Mouse (Mus musculus) myocyte (in vitro differentiated cells): ENCODE data around the gene Plxna4. TPM values are rescaled to one million over a fixed set of nuclear protein-coding genes. Genes with fewer than 3 reads are reported as not detected.

Experiments used
- H3K27me3 ChIP-seq: one replicate; pipeline ENCODE4 v1.6.1; 2011; ENCODE audit not compliant: control insufficient read depth, insufficient read depth, insufficient read length
- H3K36me3 ChIP-seq: one replicate; pipeline ENCODE4 v1.6.1; 2011; ENCODE audit not compliant: control insufficient read depth, insufficient read depth
- H3K4me2 ChIP-seq: one replicate; pipeline ENCODE4 v1.6.1; 2011; ENCODE audit warnings: low read depth, control low read depth
- H3K4me3 ChIP-seq: one replicate; pipeline ENCODE4 v1.5.1; 2011; ENCODE audit warnings: mild to moderate bottlenecking, control low read depth, moderate library complexity
- H3K79me2 ChIP-seq: one replicate; pipeline ENCODE4 v1.6.1; 2011; ENCODE audit not compliant: control insufficient read depth, insufficient read depth
- H3ac ChIP-seq: one replicate; pipeline ENCODE4 v1.6.1; 2011; ENCODE audit not compliant: control insufficient read depth, insufficient read length
- CEBPB ChIP-seq: IDR thresholded peaks from 2 replicates; pipeline ENCODE4 v1.6.1; 2011; ENCODE audit warnings: mild to moderate bottlenecking, moderate library complexity; ENCODE audit not compliant: poor library complexity, insufficient read depth, severe bottlenecking
- E2F4 ChIP-seq: IDR thresholded peaks from one replicate; pipeline ENCODE4 v1.6.1; 2011; ENCODE audit warnings: mild to moderate bottlenecking, control low read depth, moderate library complexity; ENCODE audit not compliant: insufficient read depth
- MAX ChIP-seq: IDR thresholded peaks from one replicate; pipeline ENCODE4 v1.6.1; 2011; ENCODE audit warnings: low read depth, mild to moderate bottlenecking, control low read depth
- MYOD1 ChIP-seq, 3 experiments: IDR thresholded peaks; one replicate each; pipeline ENCODE4 v1.6.1; 2011; ENCODE audit warnings: control low read depth in 2 of 3, low read depth in 2 of 3, mild to moderate bottlenecking in 2 of 3, moderate library complexity in 1 of 3; ENCODE audit not compliant: insufficient read length in 2 of 3, control insufficient read depth in 1 of 3
- MYOG ChIP-seq, 3 experiments: IDR thresholded peaks; one replicate each; pipeline ENCODE4 v1.6.1; 2011; ENCODE audit warnings: control low read depth in 2 of 3, low read depth in 2 of 3, mild to moderate bottlenecking in 2 of 3; ENCODE audit not compliant: insufficient read length in 2 of 3, control insufficient read depth in 1 of 3, insufficient read depth in 1 of 3
- POLR2A ChIP-seq: IDR thresholded peaks from one replicate; pipeline ENCODE4 v1.6.1; 2011; ENCODE audit warnings: low read depth, mild to moderate bottlenecking, control low read depth, moderate library complexity; ENCODE audit not compliant: insufficient read length
- POLR2AphosphoS2 ChIP-seq: IDR thresholded peaks from one replicate; pipeline ENCODE4 v1.6.1; 2011; ENCODE audit warnings: low read depth, control low read depth; ENCODE audit not compliant: insufficient read length
- REST ChIP-seq: IDR thresholded peaks from one replicate; pipeline ENCODE4 v1.6.1; 2011; ENCODE audit warnings: mild to moderate bottlenecking, control low read depth, moderate library complexity; ENCODE audit not compliant: insufficient read depth, insufficient read length
- SRF ChIP-seq: IDR thresholded peaks from one replicate; pipeline ENCODE4 v1.6.1; 2011; ENCODE audit warnings: low read depth; ENCODE audit not compliant: control insufficient read depth, insufficient read length
- TCF12 ChIP-seq: IDR thresholded peaks from one replicate; pipeline ENCODE4 v1.6.1; 2011; ENCODE audit warnings: mild to moderate bottlenecking, control low read depth; ENCODE audit not compliant: poor library complexity, insufficient read depth, severe bottlenecking
- TCF3 ChIP-seq: IDR thresholded peaks from one replicate; pipeline ENCODE4 v1.6.1; 2011; ENCODE audit warnings: low read depth, control low read depth; ENCODE audit not compliant: insufficient read length
- USF1 ChIP-seq: IDR thresholded peaks from one replicate; pipeline ENCODE4 v1.6.1; 2011; ENCODE audit warnings: low read depth, mild to moderate bottlenecking, control low read depth, moderate library complexity
- polyA plus RNA-seq: library from polyadenylated mRNA; unstranded; fragments of >200 nt; fragmentation: generic; extraction: Trizol; gene quantifications from one replicate; pipeline ENCODE4 v1.2.1, GENCODE M21; 2012; ENCODE audit warnings: missing spikeins

Plxna4 gene
- polyA plus RNA-seq, 1 experiment, result 0.70 TPM

- H3K36me3 ChIP-seq, result no peaks in the 10 kb centered on the region
- no peaks in the 10 kb centered on the region for H3K79me2 ChIP-seq
- H3ac ChIP-seq, result no peak overlapping the region
- TF ChIP-seq E2F4 (no peak), MYOG (IDR thresholded peaks at IDR 0.05; ENCODE audit: control insufficient read depth in 1 of 3, insufficient read depth in 1 of 3, insufficient read length in 2 of 3, low read depth in 2 of 3) (no peak), SRF (no peak), POLR2A (no peak), USF1 (no peak), TCF3 (no peak), REST (no peak), TCF12 (no peak), MYOD1 (IDR thresholded peaks at IDR 0.05; ENCODE audit: control insufficient read depth in 1 of 3, insufficient read length in 2 of 3, low read depth in 2 of 3) (no peak), POLR2AphosphoS2 (no peak), CEBPB (no peak), MAX (no peak)
- H3K27me3 ChIP-seq, result no peaks in the 10 kb centered on the region
- no peak overlapping the region for H3K4me3 ChIP-seq
- no peak overlapping the region for H3K4me2 ChIP-seq
Measured at GRCm38 (mm10) chr6:32498106-32498505, 89.9 kb downstream of the Plxna4 start.

GRCm38 (mm10) chr6:32496109-32496508, 91.9 kb downstream of the Plxna4 start:
- H3K36me3 ChIP-seq, result no peaks in the 10 kb centered on the region
- no peak overlapping the region for H3K4me2 ChIP-seq
- H3ac ChIP-seq, result no peak overlapping the region
- H3K27me3 ChIP-seq, result no peaks in the 10 kb centered on the region
- no peak overlapping the region for H3K4me3 ChIP-seq
- TF ChIP-seq SRF, result no peak
- no peak for TF ChIP-seq TCF3
- no peak for TF ChIP-seq POLR2AphosphoS2
- no peak for TF ChIP-seq MYOG (IDR thresholded peaks at IDR 0.05; ENCODE audit: control insufficient read depth in 1 of 3, insufficient read depth in 1 of 3, insufficient read length in 2 of 3, low read depth in 2 of 3)
- no peak for TF ChIP-seq MYOD1 (IDR thresholded peaks at IDR 0.05; ENCODE audit: control insufficient read depth in 1 of 3, insufficient read length in 2 of 3, low read depth in 2 of 3)
- TF ChIP-seq CEBPB, result no peak
- no peak for TF ChIP-seq MAX
- TF ChIP-seq POLR2A, result no peak
- no peak for TF ChIP-seq REST
- TF ChIP-seq TCF12, result no peak
- no peak for TF ChIP-seq USF1
- TF ChIP-seq E2F4, result no peak
- no peaks in the 10 kb centered on the region for H3K79me2 ChIP-seq

GRCm38 (mm10) chr6:32495532-32495931, 92.5 kb downstream of the Plxna4 start:
- H3K27me3 ChIP-seq, result no peaks in the 10 kb centered on the region
- H3ac ChIP-seq, result no peak overlapping the region
- no peaks in the 10 kb centered on the region for H3K36me3 ChIP-seq
- no peak overlapping the region for H3K4me3 ChIP-seq
- no peak for TF ChIP-seq USF1
- no peak for TF ChIP-seq MYOG (IDR thresholded peaks at IDR 0.05; ENCODE audit: control insufficient read depth in 1 of 3, insufficient read depth in 1 of 3, insufficient read length in 2 of 3, low read depth in 2 of 3)
- no peak for TF ChIP-seq CEBPB
- TF ChIP-seq POLR2AphosphoS2, result no peak
- TF ChIP-seq POLR2A, result no peak
- TF ChIP-seq SRF, result no peak
- no peak for TF ChIP-seq MYOD1 (IDR thresholded peaks at IDR 0.05; ENCODE audit: control insufficient read depth in 1 of 3, insufficient read length in 2 of 3, low read depth in 2 of 3)
- TF ChIP-seq REST, result no peak
- no peak for TF ChIP-seq TCF12
- H3K4me2 ChIP-seq, result no peak overlapping the region
- H3K79me2 ChIP-seq, result no peaks in the 10 kb centered on the region

- H3K4me3 ChIP-seq, result no peak overlapping the region
- no peak overlapping the region for H3K4me2 ChIP-seq
- no peaks in the 10 kb centered on the region for H3K79me2 ChIP-seq
- no peaks in the 10 kb centered on the region for H3K27me3 ChIP-seq
- H3K36me3 ChIP-seq, result no peaks in the 10 kb centered on the region
- H3ac ChIP-seq, result no peak overlapping the region
- TF ChIP-seq CEBPB (no peak), SRF (no peak), TCF3 (no peak), E2F4 (no peak), POLR2A (no peak), MYOG (IDR thresholded peaks at IDR 0.05; ENCODE audit: control insufficient read depth in 1 of 3, insufficient read depth in 1 of 3, insufficient read length in 2 of 3, low read depth in 2 of 3) (no peak), TCF12 (no peak), MYOD1 (IDR thresholded peaks at IDR 0.05; ENCODE audit: control insufficient read depth in 1 of 3, insufficient read length in 2 of 3, low read depth in 2 of 3) (no peak), USF1 (no peak), MAX (no peak), POLR2AphosphoS2 (no peak)
Measured at GRCm38 (mm10) chr6:32493557-32493956, 94.4 kb downstream of the Plxna4 start.

GRCm38 (mm10) chr6:32487121-32487520, 100.9 kb downstream of the Plxna4 start:
- no peak overlapping the region for H3ac ChIP-seq
- H3K4me2 ChIP-seq, result no peak overlapping the region
- H3K27me3 ChIP-seq, result peaks cover 7% of the 10 kb centered on the region
- H3K36me3 ChIP-seq, result no peaks in the 10 kb centered on the region
- H3K4me3 ChIP-seq, result no peak overlapping the region
- TF ChIP-seq POLR2A (no peak), TCF12 (no peak)
- H3K79me2 ChIP-seq, result no peaks in the 10 kb centered on the region

GRCm38 (mm10) chr6:32482469-32482868, 105.5 kb downstream of the Plxna4 start:
- no peak for TF ChIP-seq USF1
- TF ChIP-seq POLR2AphosphoS2, result no peak
- TF ChIP-seq MAX, result no peak
- TF ChIP-seq REST, result no peak
- TF ChIP-seq MYOD1 (IDR thresholded peaks at IDR 0.05; ENCODE audit: control insufficient read depth in 1 of 3, insufficient read length in 2 of 3, low read depth in 2 of 3), result no peak
- no peak for TF ChIP-seq SRF
- no peak for TF ChIP-seq MYOG (IDR thresholded peaks at IDR 0.05; ENCODE audit: control insufficient read depth in 1 of 3, insufficient read depth in 1 of 3, insufficient read length in 2 of 3, low read depth in 2 of 3)
- no peak for TF ChIP-seq E2F4
- no peak overlapping the region for H3ac ChIP-seq
- H3K4me2 ChIP-seq, result no peak overlapping the region
- no peak overlapping the region for H3K4me3 ChIP-seq
- H3K79me2 ChIP-seq, result no peaks in the 10 kb centered on the region
- H3K36me3 ChIP-seq, result no peaks in the 10 kb centered on the region
- peaks cover 7% of the 10 kb centered on the region for H3K27me3 ChIP-seq
